Mouse (Mus musculus): ENCODE results near the gene Elmo2. TPM values are rescaled to one million over a fixed set of nuclear protein-coding genes. Genes with fewer than 3 reads are reported as not detected.
A peak's percentile ranks its signal among the peaks of the same experiment; 100 is the strongest.

The Elmo2 gene
- polyA plus RNA-seq, 1 experiment from 2014 or later, result 94.6 TPM

DNA sequence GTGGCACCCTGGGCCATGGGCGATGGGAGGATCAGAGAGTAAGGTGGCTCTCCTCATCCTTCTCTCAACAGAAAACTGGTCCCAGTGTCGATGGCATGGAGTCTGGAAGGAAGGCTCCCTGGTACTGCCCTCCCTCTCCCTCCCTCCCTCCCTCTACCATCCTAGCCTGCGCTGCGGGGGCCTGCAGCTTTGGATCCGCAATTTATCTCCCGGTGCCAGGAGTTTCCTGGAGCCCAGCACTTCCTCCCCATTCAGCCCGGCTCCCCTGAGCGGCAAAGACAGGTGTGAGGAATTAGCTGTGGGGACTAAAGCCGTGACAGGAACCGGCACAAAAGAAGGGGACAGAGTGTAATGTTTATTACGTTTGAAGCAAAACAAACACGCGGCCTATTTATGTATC is 83.7 kb downstream of the Elmo2 start:
- no peak for DNase-seq (ENCODE audit: low spot score)

DNA sequence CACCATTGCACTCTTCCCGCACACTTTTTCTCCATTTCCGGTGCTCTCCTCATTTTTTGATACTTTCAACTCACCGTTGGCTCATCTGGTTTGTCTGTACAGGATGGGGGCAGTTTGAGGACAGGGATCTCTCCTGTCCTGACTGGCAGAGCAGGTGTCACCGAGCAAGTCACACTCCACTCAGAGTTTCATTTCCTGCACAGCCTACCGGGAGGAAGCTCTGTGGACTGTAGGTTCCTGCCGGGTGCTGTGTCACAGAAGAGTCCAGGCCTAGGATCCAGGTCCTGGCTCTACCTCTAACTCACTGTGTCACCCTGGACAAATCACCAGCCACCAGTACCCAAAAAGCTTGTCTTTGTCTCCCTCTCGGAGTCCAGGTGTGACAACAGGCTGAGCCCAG is 84.5 kb downstream of the Elmo2 start:
- H3K27ac ChIP-seq, result no peak overlapping the region
- WGBS, result 54% methylated on average over 7 of the region's 7 CpGs

More for the DNA sequence above, 83.7 kb downstream of the Elmo2 start:
- Histone ChIP-seq H3K4me3 (0 out of 2 replicates have a peak overlapping the region, but pooled peaks have one; percentile 2), H3K27me3 (ENCODE audit: insufficient read depth, poor library complexity, severe bottlenecking) (peaks cover 100% of the 10 kb centered on the region), H3K27ac (no peak overlapping the region), H3K9me3 (no peaks in the 10 kb centered on the region), H3K36me3 (no peaks in the 10 kb centered on the region), H3K4me1 (replicated peaks) (peaks cover 53% of the 10 kb centered on the region)
- 2% methylated on average over 13 of the region's 13 CpGs for WGBS

GRCm38 (mm10) chr2:165240371-165240770 is 85.9 kb downstream of the Elmo2 start:
- no peaks in the 10 kb centered on the region for H3K36me3 ChIP-seq
- no peak overlapping the region for H3K27ac ChIP-seq
- no peak for DNase-seq (ENCODE audit: low spot score)
- H3K4me3 ChIP-seq, result no peak overlapping the region
- peaks cover 33% of the 10 kb centered on the region for H3K4me1 ChIP-seq (replicated peaks)
- H3K27me3 ChIP-seq (ENCODE audit: insufficient read depth, poor library complexity, severe bottlenecking), result peaks cover 100% of the 10 kb centered on the region
- WGBS, result 33% methylated on average over 8 of the region's 8 CpGs
- no peaks in the 10 kb centered on the region for H3K9me3 ChIP-seq

More for the DNA sequence above, 84.5 kb downstream of the Elmo2 start:
- Histone ChIP-seq H3K4me3 (no peak overlapping the region), H3K36me3 (no peaks in the 10 kb centered on the region), H3K4me1 (replicated peaks) (peaks cover 45% of the 10 kb centered on the region), H3K9me3 (no peaks in the 10 kb centered on the region), H3K27me3 (ENCODE audit: insufficient read depth, poor library complexity, severe bottlenecking) (peaks cover 100% of the 10 kb centered on the region)
- no peak for DNase-seq (ENCODE audit: low spot score)

DNA sequence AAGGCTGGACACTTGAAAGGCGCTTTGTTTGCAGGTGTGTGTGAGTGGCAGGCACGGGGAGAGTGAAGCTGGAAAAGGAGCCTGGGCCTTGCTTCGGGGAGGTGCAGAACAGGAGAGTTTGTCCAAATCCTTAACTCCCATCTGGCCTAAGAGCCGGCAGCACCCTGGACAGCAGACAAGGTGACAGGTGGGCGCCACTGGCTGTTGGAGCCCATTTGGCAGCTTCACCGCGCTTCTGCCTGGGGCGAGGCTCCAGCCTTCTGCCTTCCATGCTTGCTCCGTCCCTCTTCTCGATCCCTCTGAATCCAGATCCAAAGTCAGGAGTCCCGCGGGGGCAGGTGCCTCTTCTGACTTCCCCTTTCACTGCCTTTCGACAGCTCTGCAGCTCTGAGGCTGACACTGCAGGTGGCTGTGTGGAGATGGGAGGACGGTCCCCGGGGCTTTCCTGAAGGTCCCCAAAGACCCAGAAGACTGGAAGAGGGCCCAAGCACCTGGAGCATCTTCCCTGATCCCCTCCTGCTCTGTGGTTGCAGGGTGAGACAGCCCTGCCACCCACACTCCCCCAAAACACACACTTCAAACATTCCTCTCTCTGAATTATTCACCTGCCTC is 86.6 kb downstream of the Elmo2 start:
- Histone ChIP-seq H3K4me3 (no peak overlapping the region), H3K27me3 (ENCODE audit: insufficient read depth, poor library complexity, severe bottlenecking) (peaks cover 100% of the 10 kb centered on the region), H3K27ac (no peak overlapping the region), H3K9me3 (no peaks in the 10 kb centered on the region), H3K36me3 (no peaks in the 10 kb centered on the region), H3K4me1 (replicated peaks) (peaks cover 39% of the 10 kb centered on the region)
- no peak for DNase-seq (ENCODE audit: low spot score)
- WGBS, result 16% methylated on average over 15 of the region's 15 CpGs

DNA sequence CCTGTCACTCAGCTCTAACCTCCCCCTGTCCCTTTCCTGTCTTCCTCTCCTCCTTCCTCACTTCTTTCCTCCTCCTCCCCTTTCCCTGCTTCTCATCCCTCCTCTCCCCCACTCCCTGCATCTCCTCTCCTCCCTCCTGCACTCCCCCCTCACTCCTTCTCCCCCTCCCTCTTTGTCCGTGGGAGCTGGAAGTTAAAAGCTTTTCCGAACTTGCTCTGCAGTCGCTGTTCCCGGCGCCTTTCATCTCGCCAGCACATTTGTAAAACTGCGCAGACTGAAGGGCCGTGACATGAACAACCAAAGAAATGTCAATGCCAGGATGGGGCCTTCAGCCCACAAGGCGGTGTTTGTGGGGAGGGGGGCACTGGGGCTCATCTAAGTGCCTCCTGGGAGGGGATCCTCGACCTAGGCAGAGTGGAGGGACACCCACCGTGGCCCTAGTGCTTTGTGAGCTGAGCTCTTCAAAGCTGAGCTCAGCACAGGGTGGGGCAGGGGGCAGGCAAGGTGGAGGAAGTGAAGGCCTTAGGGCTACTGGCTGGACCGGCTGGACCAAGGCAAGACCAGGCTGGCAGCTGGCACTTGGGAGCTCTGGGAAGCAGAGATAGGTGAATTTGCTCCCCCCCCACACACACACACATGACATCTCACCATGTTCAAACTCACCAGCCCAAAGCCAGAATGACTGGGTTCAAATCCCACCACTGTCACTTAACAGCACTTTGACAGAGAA is 87.7 kb downstream of the Elmo2 start:
- Histone ChIP-seq H3K4me1 (replicated peaks) (peaks cover 50% of the 10 kb centered on the region), H3K36me3 (no peaks in the 10 kb centered on the region), H3K9me3 (no peaks in the 10 kb centered on the region), H3K4me3 (no peak overlapping the region), H3K27me3 (ENCODE audit: insufficient read depth, poor library complexity, severe bottlenecking) (peaks cover 100% of the 10 kb centered on the region), H3K27ac (no peak overlapping the region)
- WGBS, result 6% methylated on average over 12 of the region's 12 CpGs
- peak; percentile 25 for DNase-seq (ENCODE audit: low spot score)

Other genes with a start within 250 kb of the Elmo2 start
- not detected in 2 replicates for gene 1700025C18Rik, start 235.7 kb downstream of the Elmo2 start, polyA plus RNA-seq (2016; fragmentation: Nextera tagmentation; extraction: Ambion mirVana)
- gene Cdh22, start 91.6 kb downstream of the Elmo2 start, polyA plus RNA-seq (2016; fragmentation: Nextera tagmentation; extraction: Ambion mirVana), result 4.4 and 8.7 TPM in 2 replicates
- 68.3 and 73.0 TPM in 2 replicates for gene Slc35c2, start 38.6 kb downstream of the Elmo2 start, polyA plus RNA-seq (2016; fragmentation: Nextera tagmentation; extraction: Ambion mirVana)
- gene Zfp663, start 42.2 kb upstream of the Elmo2 start, polyA plus RNA-seq (2016; fragmentation: Nextera tagmentation; extraction: Ambion mirVana), result 5.5 and 6.7 TPM in 2 replicates
- 16.9 and 19.9 TPM in 2 replicates for gene Zfp334, start 61.8 kb upstream of the Elmo2 start, polyA plus RNA-seq (2016; fragmentation: Nextera tagmentation; extraction: Ambion mirVana)
- 0.07 TPM in 1 of 2 replicates, not detected in the other for gene Ocstamp, start 73.9 kb upstream of the Elmo2 start, polyA plus RNA-seq (2016; fragmentation: Nextera tagmentation; extraction: Ambion mirVana)
- gene Slc13a3, start 146.8 kb upstream of the Elmo2 start, polyA plus RNA-seq (2016; fragmentation: Nextera tagmentation; extraction: Ambion mirVana), result 0.84 and 1.1 TPM in 2 replicates
- 56.9 and 59.5 TPM in 2 replicates for gene Trp53rka, start 166.8 kb upstream of the Elmo2 start, polyA plus RNA-seq (2016; fragmentation: Nextera tagmentation; extraction: Ambion mirVana)
- gene Slc2a10, start 177.3 kb upstream of the Elmo2 start, polyA plus RNA-seq (2016; fragmentation: Nextera tagmentation; extraction: Ambion mirVana), result 4.2 and 5.0 TPM in 2 replicates

Measured in hindbrain, embryonic 10.5 days (tissue).